Mouse (Mus musculus): ENCODE measurements around the gene Gsta4. TPM values are rescaled to one million over a fixed set of nuclear protein-coding genes. Genes with fewer than 3 reads are reported as not detected.
A peak's percentile ranks its signal among the peaks of the same experiment; 100 is the strongest.
"Not testable (repeated sequence)": the region's sequence is repeated elsewhere in the genome, so short reads cannot be mapped to it uniquely, and the experiment has no call there.

Gene Gsta4
- total RNA-seq, 2 experiments from 2014 or later, result 10.3 to 22.8 TPM

- Histone ChIP-seq H3K27ac (no peak overlapping the region), H3K4me3 (no peak overlapping the region)
- intact Hi-C loops (cut with DNase I), result no loop called here
- TF ChIP-seq CTCF (IDR thresholded peaks at IDR 0.05), result no peak
- no peak for DNase-seq
These were observed 15.7 kb upstream of the Gsta4 start for GRCm38 (mm10) chr9:78166694-78167452.

- no peak for DNase-seq
- H3K4me3 ChIP-seq, result no peak overlapping the region
- no peak for TF ChIP-seq CTCF (IDR thresholded peaks at IDR 0.05)
- no peak overlapping the region for H3K27ac ChIP-seq
- intact Hi-C loops (cut with DNase I), result no loop called here
These were observed 15.1 kb upstream of the Gsta4 start for GRCm38 (mm10) chr9:78167453-78167969.

GRCm38 (mm10) chr9:78168864-78169263, 13.7 kb upstream of the Gsta4 start:
- intact Hi-C loops (cut with DNase I), result no loop called here
- DNase-seq, result no peak
- TF ChIP-seq CTCF (IDR thresholded peaks at IDR 0.05), result peak; percentile 44

GRCm38 (mm10) chr9:78174016-78174415, 8.6 kb upstream of the Gsta4 start:
- intact Hi-C loops (cut with DNase I), result loop anchor here (2.0 kb wide), 1 partner anchor 61 kb away; no protein-coding TSS in a partner anchor
- no peak for DNase-seq
- Histone ChIP-seq H3K27ac (no peak overlapping the region), H3K4me3 (no peak overlapping the region)
- TF ChIP-seq CTCF (IDR thresholded peaks at IDR 0.05), result no peak

More at GRCm38 (mm10) chr9:78168864-78169263, 13.7 kb upstream of the Gsta4 start:
- no peak overlapping the region for H3K27ac ChIP-seq
- no peak overlapping the region for H3K4me3 ChIP-seq

GRCm38 (mm10) chr9:78174925-78175276, 7.7 kb upstream of the Gsta4 start:
- DNase-seq, H3K4me3 ChIP-seq: not testable (repeated sequence)
- intact Hi-C loops (cut with DNase I), result loop anchor here (2.0 kb wide), 1 partner anchor 62 kb away; no protein-coding TSS in a partner anchor
- peak overlapping the region; percentile 59 for H3K27ac ChIP-seq

DNA sequence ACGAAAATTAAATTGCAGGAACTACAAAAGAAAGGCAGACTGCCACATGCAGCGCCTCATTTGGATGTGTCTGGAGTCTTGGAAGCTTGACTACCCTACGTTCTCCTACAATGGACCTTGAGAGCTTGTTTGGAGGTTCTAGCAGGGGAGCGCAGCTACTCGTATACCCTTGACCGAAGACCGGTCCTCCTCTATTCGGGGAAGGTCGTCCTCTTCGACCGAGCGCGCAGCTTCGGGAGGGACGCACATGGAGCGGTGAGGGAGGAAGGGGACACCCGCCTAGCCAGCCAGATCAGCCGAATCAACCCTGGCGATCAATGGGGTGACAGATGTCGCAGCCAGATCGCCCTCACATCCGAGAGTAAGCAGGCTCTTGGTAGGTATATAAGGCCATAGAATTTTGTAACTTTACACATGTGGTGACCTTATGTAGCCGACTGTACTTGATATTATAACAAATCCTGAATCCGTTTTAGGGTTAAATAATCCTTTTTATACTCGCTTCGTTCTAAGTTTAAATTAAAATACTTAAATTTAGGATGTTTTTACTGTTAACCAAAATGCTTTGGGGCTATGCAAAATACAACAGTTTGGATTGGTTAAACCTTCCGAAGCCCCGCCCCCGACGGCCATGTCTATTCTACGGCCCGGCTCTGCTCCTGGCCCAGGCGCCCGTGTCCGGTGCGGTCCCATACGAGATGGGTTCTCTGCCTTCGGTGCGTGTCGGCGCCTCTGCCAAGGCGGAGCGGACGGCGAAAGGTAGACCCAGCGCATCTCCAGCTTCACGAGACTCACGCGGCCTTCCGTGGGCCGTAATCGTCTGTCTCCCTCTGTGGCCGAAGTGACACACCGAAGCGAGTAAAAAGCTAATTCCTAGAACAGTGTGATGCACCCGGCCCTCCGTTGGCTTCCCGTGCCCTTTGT, 7.0 kb upstream of the Gsta4 start:
- intact Hi-C loops (cut with DNase I), result loop anchor here (1.0 to 2.0 kb wide), 2 partner anchors 19 to 63 kb away; no protein-coding TSS in a partner anchor
- TF ChIP-seq CTCF (IDR thresholded peaks at IDR 0.05), result no peak
- Histone ChIP-seq H3K27ac (peak overlapping the region; percentile 93), H3K4me3 (peak overlapping the region; percentile 75)
- peak; percentile 98 for DNase-seq

GRCm38 (mm10) chr9:78176201-78176727, 6.3 kb upstream of the Gsta4 start:
- peak; percentile 73 for TF ChIP-seq CTCF (IDR thresholded peaks at IDR 0.05)
- Histone ChIP-seq H3K4me3 (peak overlapping the region; percentile 75), H3K27ac (peak overlapping the region; percentile 93)
- intact Hi-C loops (cut with DNase I), result loop anchor here (1.0 kb wide), 1 partner anchor 18 kb away; no protein-coding TSS in a partner anchor
- DNase-seq, result peak; percentile 70

GRCm38 (mm10) chr9:78176831-78177230, 5.7 kb upstream of the Gsta4 start:
- peak overlapping the region; percentile 75 for H3K4me3 ChIP-seq
- H3K27ac ChIP-seq, result peak overlapping the region; percentile 93
- no peak for DNase-seq
- no peak for TF ChIP-seq CTCF (IDR thresholded peaks at IDR 0.05)
- intact Hi-C loops (cut with DNase I), result loop anchor here (1.0 kb wide), 1 partner anchor 17 kb away; no protein-coding TSS in a partner anchor

DNA sequence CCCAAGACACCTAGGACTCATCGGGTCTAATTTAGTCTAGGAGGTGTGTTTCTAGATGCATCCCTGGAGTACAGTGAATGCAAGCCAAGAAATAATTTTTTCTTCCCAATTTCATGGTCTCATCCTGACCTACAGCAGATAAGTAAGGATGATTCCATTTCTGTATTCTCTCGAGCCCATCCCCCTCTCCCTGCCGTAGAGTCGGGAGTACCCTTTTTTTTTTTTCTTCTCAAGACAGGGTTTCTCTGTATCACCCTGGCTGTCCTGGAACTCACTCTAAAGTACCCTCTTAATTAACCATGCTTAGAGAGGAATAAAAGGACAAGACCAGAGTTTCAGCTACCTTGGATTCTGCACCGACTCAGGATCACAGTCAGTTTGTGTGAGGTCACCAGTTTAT, 4.4 kb upstream of the Gsta4 start:
- TF ChIP-seq CTCF (IDR thresholded peaks at IDR 0.05), result no peak
- Histone ChIP-seq H3K27ac (no peak overlapping the region), H3K4me3 (no peak overlapping the region)
- DNase-seq, result no peak
- intact Hi-C loops (cut with DNase I), result no loop called here

- H3K27ac ChIP-seq, result no peak overlapping the region
- no peak for TF ChIP-seq CTCF (IDR thresholded peaks at IDR 0.05)
- H3K4me3 ChIP-seq, result no peak overlapping the region
- intact Hi-C loops (cut with DNase I), result no loop called here
- DNase-seq, result no peak
These were observed 3.5 kb upstream of the Gsta4 start for GRCm38 (mm10) chr9:78179071-78179470.

DNA sequence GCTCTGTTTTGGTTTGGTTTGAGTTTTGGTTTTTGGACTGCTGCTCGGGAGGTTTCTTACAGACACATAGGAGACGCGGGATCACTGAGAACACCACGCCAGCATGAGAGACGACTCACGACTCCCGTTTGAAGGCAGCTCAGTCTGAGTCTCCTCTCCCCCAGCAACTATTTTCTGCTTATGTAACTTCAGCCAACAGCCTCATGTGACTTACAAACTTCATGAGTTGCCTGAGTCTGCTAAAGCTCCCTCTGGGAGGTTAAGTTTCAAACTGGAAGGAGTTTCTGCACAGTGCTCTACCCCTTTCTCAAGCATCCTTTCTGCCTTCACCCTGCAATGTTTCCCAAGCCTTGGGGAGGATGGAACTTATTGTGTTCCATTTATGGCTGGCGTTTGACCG, 3.1 kb downstream of the Gsta4 start:
- no peak for DNase-seq
- Histone ChIP-seq H3K4me3 (no peak overlapping the region), H3K27ac (peak overlapping the region; percentile 68; the same call in 1 of the 2 replicates)
- no peak for TF ChIP-seq CTCF (IDR thresholded peaks at IDR 0.05)
- intact Hi-C loops (cut with DNase I), result no loop called here

- intact Hi-C loops (cut with DNase I), result no loop called here
- DNase-seq, result no peak
- Histone ChIP-seq H3K4me3 (no peak overlapping the region), H3K27ac (no peak overlapping the region)
- TF ChIP-seq CTCF (IDR thresholded peaks at IDR 0.05), result no peak
These were observed 6.3 kb downstream of the Gsta4 start for GRCm38 (mm10) chr9:78188910-78189309.

Data from gastrocnemius, adult 2 months (tissue).